28 mouse cellular contexts compared by ENCODE assay signal in the genomic region with DNA sequence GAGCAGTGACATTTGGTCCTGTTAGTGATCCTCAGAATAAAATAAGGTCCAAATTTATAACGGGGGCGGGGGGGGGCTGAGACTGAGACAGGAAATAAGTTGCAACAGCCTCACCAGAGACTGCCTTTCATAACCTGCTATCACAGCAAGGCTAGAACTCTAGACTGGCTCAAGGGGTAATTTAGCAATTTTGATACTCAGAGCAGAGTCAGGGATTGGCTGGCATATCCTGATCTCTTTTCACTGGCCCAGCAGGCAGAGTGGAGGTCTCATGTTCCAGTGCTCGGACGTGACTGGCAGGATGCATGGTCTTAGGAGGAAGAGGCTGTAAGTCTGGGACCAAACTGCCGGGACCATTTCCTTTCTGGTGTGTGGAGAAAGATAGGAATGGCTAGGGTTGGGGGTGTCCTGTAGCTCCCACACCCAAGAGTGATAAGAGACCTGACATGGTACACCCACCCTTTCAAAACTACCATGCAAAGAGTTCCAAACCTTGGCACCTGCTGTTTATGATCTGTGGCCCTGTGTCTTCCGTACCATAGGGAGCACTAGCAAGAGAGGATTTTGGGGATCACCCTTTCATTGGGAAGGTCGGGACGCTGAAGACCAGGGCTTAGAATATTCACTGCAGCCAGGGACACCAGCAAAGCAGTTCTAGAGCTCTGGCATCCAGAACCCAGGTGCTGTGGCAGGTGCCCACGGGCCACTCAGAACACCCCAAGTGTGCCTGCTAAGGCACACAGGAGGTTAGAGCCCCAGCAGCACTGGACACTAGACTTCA. TPM values are rescaled to one million over a fixed set of nuclear protein-coding genes. Genes with fewer than 3 reads are reported as not detected.
DNase-seq lines count a peak whose midpoint lies in the region; ATAC-seq and TF ChIP-seq lines count a peak whose summit lies in the region.
"Had no signal": no experiment of that assay in that cellular context is flagged by ENCODE, and none has a peak within 500 bp of the region (broad histone marks: within the 10 kb centered on the region; RNA-seq: fewer than 3 reads in every experiment).

No protein-coding gene starts in this region.

- H3K9me3 ChIP-seq in heart, embryonic 15.5 days (replicated peaks), result no peaks in the 10 kb centered on the region
- no peaks in the 10 kb centered on the region for H3K9me3 ChIP-seq in lung, postnatal 0 days (ENCODE audit: low read length)
- H3K9me3 ChIP-seq: embryonic facial prominence, embryonic 15.5 days; forebrain, embryonic 10.5 days; hindbrain, embryonic 10.5 days; limb, embryonic 13.5 days; liver, embryonic 15.5 days; megakaryocyte, embryonic 14.5 days; midbrain, embryonic 15.5 days had no signal

- peak overlapping the region; percentile 85 for H3K27ac ChIP-seq in gastrocnemius, adult 2 months
- H3K27ac ChIP-seq in heart, embryonic 15.5 days, result 0 out of 2 replicates have a peak overlapping the region, but pooled peaks have one; percentile 7
- peak overlapping the region; percentile 40 for H3K27ac ChIP-seq in lung, postnatal 0 days (ENCODE audit: low read length)
- H3K27ac ChIP-seq: embryonic facial prominence, embryonic 15.5 days; forebrain, embryonic 10.5 days; hindbrain, embryonic 10.5 days; layer of hippocampus, adult 2 months; limb, embryonic 13.5 days; liver, embryonic 15.5 days had no signal

- WGBS in heart, embryonic 15.5 days, result 62% methylated on average over 9 of the region's 9 CpGs
- 58% methylated on average over 9 of the region's 9 CpGs for WGBS in lung, postnatal 0 days

- H3K9ac ChIP-seq in heart, embryonic 15.5 days, result no peak overlapping the region
- no peak overlapping the region for H3K9ac ChIP-seq in lung, postnatal 0 days (replicated peaks; ENCODE audit: low read depth)
- H3K9ac ChIP-seq: embryonic facial prominence, embryonic 15.5 days; limb, embryonic 13.5 days; liver, embryonic 15.5 days; midbrain, embryonic 15.5 days had no signal

- H3K27me3 ChIP-seq in heart, embryonic 15.5 days, result peaks cover 30% of the 10 kb centered on the region
- no peaks in the 10 kb centered on the region; the same call in 1 of the 2 replicates for H3K27me3 ChIP-seq in lung, postnatal 0 days (replicated peaks; ENCODE audit: insufficient read depth, low read length)

- no peak overlapping the region for H3K4me2 ChIP-seq in heart, embryonic 15.5 days
- H3K4me2 ChIP-seq in lung, postnatal 0 days (replicated peaks; ENCODE audit: low read depth, low read length), result no peak overlapping the region
- H3K4me2 ChIP-seq: embryonic facial prominence, embryonic 15.5 days; limb, embryonic 13.5 days; liver, embryonic 15.5 days; midbrain, embryonic 15.5 days had no signal

- H3K4me3 ChIP-seq in gastrocnemius, adult 2 months, result peak overlapping the region; percentile 69
- H3K4me3 ChIP-seq in heart, embryonic 15.5 days, result no peak overlapping the region
- no peak overlapping the region for H3K4me3 ChIP-seq in lung, postnatal 0 days (ENCODE audit: low read depth, low read length)
- H3K4me3 ChIP-seq: embryonic facial prominence, embryonic 15.5 days; forebrain, embryonic 10.5 days; hindbrain, embryonic 10.5 days; layer of hippocampus, adult 2 months; limb, embryonic 13.5 days; liver, embryonic 15.5 days; megakaryocyte, embryonic 14.5 days; midbrain, embryonic 15.5 days; myocyte had no signal

- no peak for TF ChIP-seq EP300 in lung, postnatal 0 days (IDR thresholded peaks at IDR 0.05)

- no peak for TF ChIP-seq CTCF in gastrocnemius, adult 2 months (IDR thresholded peaks at IDR 0.05)
- no peak for TF ChIP-seq CTCF in lung, postnatal 0 days (IDR thresholded peaks at IDR 0.05)

- H3K4me1 ChIP-seq in heart, embryonic 15.5 days (replicated peaks), result no peaks in the 10 kb centered on the region
- no peaks in the 10 kb centered on the region for H3K4me1 ChIP-seq in lung, postnatal 0 days (ENCODE audit: insufficient read depth, low read depth, low read length)
- H3K4me1 ChIP-seq: embryonic facial prominence, embryonic 15.5 days; limb, embryonic 13.5 days; midbrain, embryonic 15.5 days had no signal

- no peak for DNase-seq in gastrocnemius, adult 2 months
- DNase-seq in gastrocnemius, postnatal 10 days, result no peak
- no peak for DNase-seq in heart, adult 9 months (ENCODE audit: low spot score in 2 of 2)
- DNase-seq in lung, postnatal 0 days (ENCODE audit: low spot score), result no peak
- no peak for DNase-seq in lung, postnatal 10 days
- DNase-seq in right cerebral cortex, postnatal 10 days (ENCODE audit: low spot score in 2 of 2), result no peak
- DNase-seq: cerebellum, adult 18-20 months; cerebellum, postnatal 36 days; gastrocnemius, postnatal 25 days; kidney, adult 18-20 months; kidney, postnatal 10 days; layer of hippocampus, postnatal 36 days; thymus, adult 2 months had no signal

- ATAC-seq in heart, embryonic 15.5 days (replicated peaks; ENCODE audit: insufficient number of reproducible peaks, insufficient read depth, low FRiP score, low read depth), result no peak
- ATAC-seq in lung, postnatal 0 days, result no peak
- no peak for ATAC-seq in erythroblast, adult 5-6 weeks (replicated peaks; ENCODE audit: low FRiP score, poor library complexity, severe bottlenecking)
- ATAC-seq: midbrain, embryonic 15.5 days had no signal

- intact Hi-C loops in gastrocnemius, adult 2 months (cut with DNase I), result no loop called here

- H3K36me3 ChIP-seq in heart, embryonic 15.5 days, result no peaks in the 10 kb centered on the region
- no peaks in the 10 kb centered on the region for H3K36me3 ChIP-seq in lung, postnatal 0 days (ENCODE audit: insufficient read depth, low read length)
- H3K36me3 ChIP-seq: embryonic facial prominence, embryonic 15.5 days; forebrain, embryonic 10.5 days; hindbrain, embryonic 10.5 days; limb, embryonic 13.5 days; liver, embryonic 15.5 days; midbrain, embryonic 15.5 days had no signal

RNA-seq across cellular contexts. Expression of gene Ccm2l, which starts 1.4 kb away (rescaled TPM):
- total RNA-seq in gastrocnemius, adult 2 months (2021), result 1 to 10 TPM; 4.5 to 6.9 TPM
- 10 to 100 TPM in 1 of 2 experiments, 1 to 10 TPM in 1; 7.6 to 12.6 TPM for total RNA-seq in gastrocnemius, postnatal 10 days (2021)
- polyA plus RNA-seq in heart, embryonic 15.5 days (2015; fragmentation: Nextera tagmentation; extraction: Ambion mirVana), result 4.6 and 5.4 TPM in 2 replicates
- 10.7 and 11.1 TPM in 2 replicates for polyA plus RNA-seq in lung, postnatal 0 days (2015; fragmentation: Nextera tagmentation; extraction: Ambion mirVana)
- total RNA-seq in erythroblast, adult 5-6 weeks (2015; ENCODE audit: low replicate concordance), result not detected in 2 replicates
- total RNA-seq in erythroblast, adult 5-6 weeks (2017; ENCODE audit: low replicate concordance), result 0.28 TPM in 1 of 2 replicates, not detected in the other
- total RNA-seq: CH12.LX; MEL; neutrophil, adult 5-6 weeks had no signal
- polyA plus RNA-seq: myocyte had no signal

RNA-seq across cellular contexts. Expression of gene Xkr7, which starts 32.7 kb away (rescaled TPM):
- not detected for total RNA-seq in gastrocnemius, adult 2 months (2021)
- total RNA-seq in gastrocnemius, postnatal 10 days (2021), result under 1 TPM; 0.41 to 0.42 TPM
- polyA plus RNA-seq in heart, embryonic 15.5 days (2015; fragmentation: Nextera tagmentation; extraction: Ambion mirVana), result not detected in 2 replicates
- not detected in 2 replicates for polyA plus RNA-seq in lung, postnatal 0 days (2015; fragmentation: Nextera tagmentation; extraction: Ambion mirVana)
- not detected in 2 replicates for total RNA-seq in erythroblast, adult 5-6 weeks (2015; ENCODE audit: low replicate concordance)
- total RNA-seq in erythroblast, adult 5-6 weeks (2017; ENCODE audit: low replicate concordance), result not detected in 2 replicates
- total RNA-seq: CH12.LX; MEL; neutrophil, adult 5-6 weeks had no signal
- polyA plus RNA-seq: embryonic facial prominence, embryonic 15.5 days; limb, embryonic 13.5 days; liver, embryonic 15.5 days; myocyte; stomach, embryonic 16.5 days had no signal

RNA-seq across cellular contexts. Expression of gene Hck, which starts 43.9 kb away (rescaled TPM):
- under 1 TPM; 0.20 to 0.45 TPM for total RNA-seq in gastrocnemius, adult 2 months (2021)
- total RNA-seq in gastrocnemius, postnatal 10 days (2021), result 1 to 10 TPM in 1 of 2 experiments, under 1 TPM in 1; 0.85 to 2.3 TPM
- polyA plus RNA-seq in heart, embryonic 15.5 days (2015; fragmentation: Nextera tagmentation; extraction: Ambion mirVana), result 1.9 and 3.9 TPM in 2 replicates
- 37.1 and 59.4 TPM in 2 replicates for polyA plus RNA-seq in lung, postnatal 0 days (2015; fragmentation: Nextera tagmentation; extraction: Ambion mirVana)
- total RNA-seq in erythroblast, adult 5-6 weeks (2015; ENCODE audit: low replicate concordance), result 19.2 and 46.6 TPM in 2 replicates
- total RNA-seq in erythroblast, adult 5-6 weeks (2017; ENCODE audit: low replicate concordance), result 28.7 and 45.7 TPM in 2 replicates
- total RNA-seq: MEL had no signal

RNA-seq across cellular contexts. Expression of gene Pdrg1, which starts 49.2 kb away (rescaled TPM):
- total RNA-seq in gastrocnemius, adult 2 months (2021), result 10 to 100 TPM; 73.6 to 91.5 TPM
- total RNA-seq in gastrocnemius, postnatal 10 days (2021), result 10 to 100 TPM; 58.6 to 61.5 TPM
- 110 and 126 TPM in 2 replicates for polyA plus RNA-seq in heart, embryonic 15.5 days (2015; fragmentation: Nextera tagmentation; extraction: Ambion mirVana)
- 76.6 and 97.2 TPM in 2 replicates for polyA plus RNA-seq in lung, postnatal 0 days (2015; fragmentation: Nextera tagmentation; extraction: Ambion mirVana)
- total RNA-seq in erythroblast, adult 5-6 weeks (2015; ENCODE audit: low replicate concordance), result 5.4 and 6.5 TPM in 2 replicates
- total RNA-seq in erythroblast, adult 5-6 weeks (2017; ENCODE audit: low replicate concordance), result 2.6 and 9.6 TPM in 2 replicates

Comparison
In these comparisons a context has a peak if more than half of its experiments do, and no peak if none do; other contexts are left out.
1. H3K27ac ChIP-seq: peak in every context shown above with its lines; median percentile 85 in gastrocnemius, adult 2 months; 40 in lung, postnatal 0 days; 7 in heart, embryonic 15.5 days.
2. RNA of gene Ccm2l, which starts 1.4 kb away (total RNA-seq): 7.6 to 12.6 TPM in gastrocnemius, postnatal 10 days and 4.5 to 6.9 TPM in gastrocnemius, adult 2 months; 0.28 TPM in erythroblast, adult 5-6 weeks; every median in the first group is over 4 times any median in the second.
3. RNA of gene Hck, which starts 43.9 kb away (total RNA-seq): 19.2 to 46.6 TPM in erythroblast, adult 5-6 weeks; 0.85 to 2.3 TPM in gastrocnemius, postnatal 10 days and 0.20 to 0.45 TPM in gastrocnemius, adult 2 months; every median in the first group is over 4 times any median in the second.